Mouse (Mus musculus): ENCODE data around the gene Gpc5.

DNA sequence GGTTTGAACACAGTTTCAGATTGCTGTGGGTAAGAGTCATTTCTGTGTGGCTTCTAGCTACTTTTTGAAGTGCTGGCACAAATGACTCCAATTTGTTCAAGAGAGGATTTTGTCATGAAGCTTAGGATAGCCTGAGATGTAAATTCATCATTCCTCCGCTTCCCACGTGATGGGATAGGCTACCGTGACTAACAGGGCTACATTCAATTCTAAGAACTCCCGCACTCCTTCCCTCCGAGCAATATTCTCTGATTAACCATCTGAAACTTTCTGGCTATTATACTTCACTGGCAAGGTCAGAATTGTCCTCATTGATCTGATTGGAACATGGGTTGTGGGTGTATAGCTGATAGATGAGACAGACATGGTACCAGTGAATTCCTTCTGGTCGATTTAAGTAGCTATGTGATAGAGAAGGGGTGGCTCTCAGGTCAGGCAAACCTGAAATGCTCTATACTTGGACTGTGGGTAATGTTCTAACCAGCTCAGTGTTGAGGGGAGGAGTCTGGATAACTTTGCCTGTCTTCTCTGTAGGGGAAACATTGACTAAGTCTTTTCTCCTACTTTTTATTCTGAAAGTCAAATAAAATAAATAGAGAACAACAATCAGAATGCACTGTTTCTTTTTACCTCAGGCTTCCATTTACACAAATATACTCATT, 319.6 kb downstream of the Gpc5 start:
- no peak for TF ChIP-seq POLR2A (IDR thresholded peaks at IDR 0.05; ENCODE audit: borderline replicate concordance, insufficient read depth, low read length)
- TF ChIP-seq CTCF (IDR thresholded peaks at IDR 0.05; ENCODE audit: borderline replicate concordance, insufficient read depth, low read depth, low read length), result no peak
